Mouse (Mus musculus) retina, embryonic 14.5 days (tissue): Measurements from ENCODE around the gene Mpz.
"Not testable (repeated sequence)": the region's sequence is repeated elsewhere in the genome, so short reads cannot be mapped to it uniquely, and the experiment has no call there.

ENCODE experiments used
- DNase-seq: peaks from one replicate; pipeline ENCODE4 v3.0.0-alpha.2; 2015; ENCODE audit warnings: low spot score

Gene Mpz

DNA sequence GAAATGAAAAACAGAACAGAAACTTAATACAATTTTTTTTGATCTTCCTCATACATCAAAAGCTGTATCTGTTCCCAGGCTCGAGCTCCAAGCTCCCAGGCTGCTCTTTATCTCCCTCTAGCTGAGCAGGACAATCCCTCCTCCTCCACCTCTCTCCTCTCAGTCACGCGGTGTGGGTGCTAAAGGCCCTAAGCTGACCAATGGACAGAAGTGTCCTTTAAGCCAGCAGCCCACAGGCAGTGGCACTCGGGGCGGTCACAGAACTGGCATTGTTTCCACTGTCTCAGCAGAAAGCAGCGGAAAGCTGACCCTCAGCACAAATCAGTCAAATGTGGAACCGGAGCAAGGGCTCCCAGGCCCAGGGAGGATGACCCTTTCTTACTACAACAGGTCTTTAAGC, 21.3 kb upstream of the Mpz start:
- DNase-seq, result no peak

DNA sequence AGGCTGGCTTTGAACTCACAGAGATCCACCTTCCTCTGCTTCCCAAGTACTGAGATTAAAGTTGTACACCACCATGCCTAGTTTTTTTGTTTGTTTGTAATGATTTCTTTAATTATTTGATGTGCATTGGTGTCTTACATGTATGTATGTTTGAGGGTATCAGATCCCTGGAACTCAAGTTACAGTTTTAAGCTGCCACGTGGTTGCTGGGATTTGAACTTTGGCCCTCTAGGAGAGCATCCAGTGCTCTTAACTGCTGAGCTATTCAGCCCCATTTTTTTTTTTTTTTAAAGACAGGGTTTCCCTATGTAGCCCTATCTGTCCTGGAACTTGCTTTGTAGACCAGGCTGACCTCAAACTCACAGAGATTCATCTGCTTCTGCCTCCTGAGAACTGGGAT, 19.5 kb upstream of the Mpz start:
- no peak for DNase-seq

DNA sequence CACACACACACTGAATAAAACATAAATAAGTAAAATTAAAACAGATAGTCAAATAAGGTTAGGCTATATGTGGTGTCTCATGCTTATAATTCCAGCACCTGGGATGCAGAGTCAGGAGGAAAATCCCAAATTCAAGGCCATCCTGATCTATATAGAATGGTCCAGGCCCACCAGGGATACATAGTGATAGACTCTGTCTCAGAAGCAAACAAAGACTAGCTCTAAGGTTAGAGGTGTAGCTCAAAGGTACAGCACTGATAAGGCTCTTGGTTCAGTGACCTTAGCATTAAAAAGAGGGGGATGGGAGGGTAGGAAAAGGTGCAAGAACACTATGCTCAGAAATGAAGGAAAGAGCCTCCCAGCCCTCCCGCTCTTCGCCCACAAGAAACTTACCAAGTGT, 14.9 kb upstream of the Mpz start:
- DNase-seq, result no peak

DNA sequence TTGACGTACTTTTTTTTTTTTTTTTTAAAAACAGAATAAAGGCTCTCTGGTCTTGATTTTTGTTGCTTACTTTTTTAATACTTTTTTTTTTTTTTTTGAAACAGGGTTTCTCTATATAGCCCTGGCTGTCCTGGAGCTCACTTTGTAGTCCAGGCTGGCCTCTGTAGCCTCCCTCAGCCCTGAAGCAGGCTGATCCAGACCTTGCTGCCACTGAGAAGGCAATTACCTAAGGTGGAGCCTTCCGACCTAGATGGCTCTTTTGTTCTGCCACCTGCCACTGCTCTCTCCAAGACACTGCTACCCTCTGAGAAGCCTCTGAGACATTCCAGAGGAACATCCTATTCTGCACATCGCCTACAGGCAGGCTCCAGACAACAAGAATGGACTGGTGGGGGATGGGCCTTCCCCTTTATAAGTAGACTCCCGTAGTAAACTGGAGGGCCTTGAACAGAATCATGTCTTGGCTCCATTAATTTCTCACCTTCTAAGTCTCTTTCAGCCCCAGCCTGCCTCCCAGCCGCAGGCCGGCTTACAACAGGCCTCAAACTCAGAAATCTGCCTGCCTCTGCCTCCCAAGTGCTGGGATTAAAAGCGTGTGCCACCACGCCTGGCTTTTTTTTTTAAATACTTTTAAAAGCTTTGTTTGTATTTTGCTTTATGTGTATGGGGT, 12.9 kb upstream of the Mpz start:
- not testable (repeated sequence) for DNase-seq

DNA sequence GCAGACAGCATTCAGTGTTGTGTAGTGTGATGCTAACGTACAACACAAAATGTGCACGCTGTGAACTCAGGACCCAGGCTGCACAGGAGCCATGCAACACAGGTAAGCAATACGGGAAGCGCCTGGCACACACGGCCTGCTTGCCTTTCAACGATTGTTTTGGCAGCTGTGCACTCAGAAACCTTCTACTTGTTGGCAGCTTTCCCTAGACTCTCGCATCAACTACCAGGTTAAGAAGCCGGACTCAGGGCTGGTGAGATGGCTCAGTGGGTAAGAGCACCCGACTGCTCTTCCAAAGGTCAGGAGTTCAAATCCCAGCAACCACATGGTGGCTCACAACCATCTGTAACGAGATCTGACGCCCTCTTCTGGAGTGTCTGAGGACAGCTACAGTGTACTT, 7.5 kb upstream of the Mpz start:
- not testable (repeated sequence) for DNase-seq

DNA sequence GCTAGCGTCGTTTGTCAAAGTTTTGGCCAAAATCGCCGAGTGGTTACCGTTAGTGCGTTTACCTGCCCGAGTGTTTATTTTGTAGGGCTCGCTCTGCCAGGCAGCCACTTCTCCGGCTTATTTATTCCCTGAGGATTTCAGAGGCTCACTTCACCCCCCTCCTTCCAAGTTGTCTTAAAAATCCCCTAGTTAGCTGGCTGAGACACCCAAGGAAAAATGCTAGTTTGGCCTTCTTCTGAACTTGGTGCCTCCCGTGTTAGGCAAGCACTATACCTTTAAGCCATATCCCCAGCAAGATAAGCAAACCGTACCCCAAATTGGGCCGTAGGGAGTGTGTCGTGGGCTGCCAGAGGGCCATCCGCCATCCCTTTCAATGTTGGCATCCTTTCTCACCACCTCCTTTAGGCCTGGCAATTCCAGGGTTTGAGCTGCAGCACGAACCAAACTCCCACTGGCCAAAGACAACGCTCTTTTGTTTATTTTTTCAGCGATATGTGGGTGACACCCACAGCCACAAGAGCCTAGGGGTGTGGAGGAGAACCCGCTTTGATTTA, 404 bp downstream of the Mpz start:
- no peak for DNase-seq

DNA sequence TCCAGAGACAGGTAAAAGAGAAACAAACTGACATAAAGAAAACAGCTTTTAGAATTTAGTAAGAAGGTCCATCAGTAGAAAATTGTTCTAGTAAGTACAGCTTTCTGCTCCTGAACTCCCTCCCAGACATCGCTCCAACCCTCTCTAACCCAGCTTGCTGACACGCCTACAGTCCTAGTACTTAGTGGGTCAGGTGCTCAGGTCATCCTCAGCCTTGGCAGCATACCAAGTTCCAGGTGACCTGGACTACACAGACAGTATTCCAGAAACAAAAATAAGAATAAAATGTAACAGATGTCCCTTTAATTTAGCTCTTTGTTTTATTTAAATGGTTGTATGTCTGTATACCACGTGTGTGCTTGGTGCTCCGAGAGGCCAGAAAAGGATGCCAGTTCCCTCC, 1.5 kb downstream of the Mpz start:
- DNase-seq, result no peak

DNA sequence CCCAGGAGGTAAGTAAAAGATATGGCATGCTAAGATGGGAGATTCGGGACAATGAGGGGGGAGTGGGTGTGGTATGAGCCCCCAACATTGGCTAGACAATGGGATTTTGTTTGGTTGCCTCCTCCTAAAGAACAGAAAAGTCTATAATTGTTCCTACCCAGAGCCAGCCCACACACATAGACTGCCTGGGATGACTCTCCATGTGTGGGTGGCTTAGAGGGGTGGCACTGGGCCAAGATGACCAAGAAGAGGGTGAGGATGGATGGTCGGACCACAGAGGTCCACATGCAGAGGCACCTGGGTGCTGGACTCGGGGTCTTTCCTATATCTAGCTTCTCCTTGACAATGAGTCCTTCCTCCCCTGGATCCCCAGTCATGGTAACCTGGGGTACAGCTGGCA, 6.1 kb downstream of the Mpz start:
- no peak for DNase-seq

DNA sequence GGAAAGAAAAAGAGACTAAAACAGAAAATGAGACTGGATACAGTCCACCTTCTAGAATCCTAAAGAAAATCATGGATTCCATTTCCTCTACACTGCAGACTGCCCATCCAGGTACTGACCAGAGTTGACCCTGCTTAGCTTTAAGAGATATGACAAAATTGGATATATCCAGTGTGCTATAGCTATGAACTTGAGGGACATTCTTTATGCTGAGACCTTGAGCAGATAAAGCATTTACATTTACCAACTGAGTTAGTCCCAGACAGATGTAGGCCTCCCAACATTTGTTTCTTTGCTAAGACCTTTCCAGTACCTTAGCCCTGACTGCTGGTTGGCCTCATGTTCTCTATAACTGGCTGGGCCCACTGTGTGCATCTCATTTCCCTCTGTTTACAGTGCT, 7.5 kb downstream of the Mpz start:
- DNase-seq, result no peak

DNA sequence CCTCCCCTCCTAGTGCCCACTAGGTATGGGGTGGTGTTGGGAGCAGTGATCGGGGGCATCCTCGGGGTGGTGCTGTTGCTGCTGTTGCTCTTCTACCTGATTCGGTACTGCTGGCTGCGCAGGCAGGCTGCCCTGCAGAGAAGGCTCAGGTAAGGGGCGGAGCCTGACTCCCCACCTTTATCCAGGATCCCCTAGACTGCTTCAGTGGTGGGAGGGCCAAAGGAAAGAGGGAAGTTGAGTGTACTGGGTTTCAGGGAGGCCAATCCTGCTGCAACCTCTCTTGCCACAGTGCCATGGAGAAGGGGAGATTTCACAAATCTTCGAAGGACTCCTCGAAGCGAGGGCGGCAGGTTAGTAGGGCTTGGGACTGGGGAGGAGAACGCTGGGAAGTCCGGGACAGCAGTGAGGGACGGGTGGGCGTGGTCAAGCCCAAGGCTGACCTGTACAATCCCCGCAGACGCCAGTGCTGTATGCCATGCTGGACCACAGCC, 9.0 kb downstream of the Mpz start:
- peak; percentile 18 for DNase-seq

DNA sequence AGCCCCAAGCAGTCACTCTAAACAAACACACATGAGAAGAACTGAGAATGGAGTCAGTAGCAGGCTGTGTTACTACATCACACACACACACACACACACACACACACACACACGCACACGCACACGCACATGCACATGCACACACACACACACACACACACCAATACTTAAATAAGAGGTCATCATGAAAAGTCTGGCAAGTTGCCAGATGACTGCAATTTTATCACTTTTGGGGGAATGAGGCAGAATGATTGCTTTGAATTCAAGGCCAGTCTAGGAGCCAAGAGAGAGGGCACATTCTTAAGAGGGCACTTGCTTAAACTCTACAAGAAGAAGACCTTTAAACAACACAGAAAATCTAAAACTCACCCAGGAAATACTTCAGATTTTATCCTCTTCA, 12.0 kb downstream of the Mpz start:
- no peak for DNase-seq

DNA sequence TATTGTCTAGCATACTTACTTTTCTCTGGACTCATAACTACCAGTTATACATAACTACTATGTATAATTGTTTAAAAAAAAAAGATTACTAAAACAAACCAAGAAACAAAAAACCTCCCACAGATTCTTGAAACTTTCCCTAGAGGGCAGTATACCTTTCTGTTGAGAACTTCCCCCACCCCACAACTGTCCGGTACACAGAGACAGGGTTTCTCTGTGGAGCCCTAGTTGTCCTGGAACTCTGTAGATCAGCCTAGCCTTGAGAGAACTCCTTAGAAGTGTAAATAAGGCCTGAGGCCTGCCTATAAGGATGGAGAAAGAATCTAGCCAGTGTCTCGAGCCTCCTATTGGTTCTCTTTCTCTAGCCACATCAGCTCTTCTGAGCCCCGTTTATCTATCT, 13.7 kb downstream of the Mpz start:
- DNase-seq, result peak; percentile 45

DNA sequence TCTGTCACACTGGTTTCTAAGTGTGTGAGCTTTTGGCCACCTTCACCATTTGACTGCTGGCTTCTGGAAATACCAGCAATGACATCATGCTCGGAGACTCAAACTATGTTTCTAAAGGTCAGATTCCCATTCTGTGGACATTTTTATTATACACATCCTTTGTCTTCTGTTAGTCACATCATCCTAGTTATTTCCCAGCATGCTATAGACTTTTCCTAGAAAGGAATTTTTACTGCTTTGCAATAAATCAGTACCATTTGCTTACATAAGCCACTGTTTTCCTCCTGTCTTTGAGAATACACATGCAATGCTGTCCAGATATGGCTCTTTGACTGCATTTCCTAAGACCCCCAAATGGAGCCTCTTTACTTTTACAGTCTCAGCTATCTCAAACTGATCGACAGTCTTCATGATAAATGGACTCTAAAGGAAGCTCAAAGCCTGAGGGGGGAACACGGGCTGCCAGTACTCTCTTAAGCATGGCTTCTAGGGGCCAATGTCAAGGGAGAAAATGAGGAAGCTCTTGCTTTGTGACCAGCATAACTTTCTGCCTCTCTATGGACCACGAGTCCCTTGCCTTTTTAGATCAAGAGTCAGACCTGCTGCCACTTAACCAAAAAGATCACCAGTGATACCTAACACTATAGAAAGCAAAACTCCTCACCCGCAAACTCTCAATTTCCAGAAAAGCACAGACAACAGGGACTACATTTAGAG, 15.3 kb downstream of the Mpz start:
- no peak for DNase-seq

DNA sequence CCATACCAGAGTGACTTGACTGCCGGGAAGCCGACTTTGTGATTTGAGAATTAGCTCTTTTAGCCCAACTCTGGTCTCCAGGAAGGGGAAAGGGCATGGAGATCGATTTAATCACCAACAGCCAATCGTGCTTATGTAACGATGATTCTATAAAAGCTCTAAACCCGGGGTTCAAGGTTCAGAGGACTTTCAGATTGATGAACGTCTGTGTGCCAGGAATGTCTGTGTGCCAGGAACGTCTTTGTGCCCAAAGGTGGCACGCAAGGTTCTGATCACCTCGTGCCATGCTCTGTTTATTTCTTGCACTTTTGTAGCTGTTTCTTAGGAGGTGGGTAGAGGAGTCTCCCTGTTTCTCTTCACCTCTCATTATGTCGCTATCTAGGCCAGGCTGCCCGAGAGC, 18.4 kb downstream of the Mpz start:
- DNase-seq, result no peak

DNA sequence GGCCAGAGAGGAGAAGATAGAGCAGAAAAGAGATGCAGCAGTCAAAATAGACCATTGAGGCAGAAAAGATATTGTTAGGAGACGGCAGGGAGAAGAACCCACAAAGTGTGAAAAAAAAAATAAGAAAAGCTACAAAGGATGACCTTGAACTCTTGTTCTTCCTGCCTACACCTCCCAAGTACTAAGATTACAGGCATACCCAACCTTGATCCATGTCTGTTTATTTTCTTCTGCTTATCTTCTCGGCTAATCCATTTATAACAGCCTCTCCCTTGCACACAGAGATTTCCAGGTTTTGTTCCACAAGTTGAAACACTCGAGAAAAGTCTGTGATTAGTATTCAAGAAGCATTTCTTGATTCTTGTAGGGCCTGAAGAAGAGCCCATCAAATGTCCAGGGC, 19.4 kb downstream of the Mpz start:
- no peak for DNase-seq

DNA sequence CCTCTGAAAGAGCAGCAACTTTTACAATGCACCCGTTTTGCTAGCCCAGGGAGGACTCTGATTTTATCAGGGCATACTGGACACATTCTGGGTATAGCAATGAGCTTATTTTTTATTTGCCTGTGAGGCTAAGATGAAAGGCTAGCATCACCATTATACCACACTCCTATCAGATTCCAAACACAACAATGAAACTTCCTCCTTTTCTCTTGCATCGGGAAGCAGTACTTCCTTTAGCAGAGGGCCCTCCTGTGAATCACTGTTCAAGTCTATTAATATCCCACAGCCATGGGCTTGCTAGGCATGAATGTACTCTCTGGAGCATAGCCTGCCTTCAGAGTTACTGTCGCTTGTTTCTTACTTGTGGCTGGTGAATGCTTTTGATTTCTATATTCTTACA, 20.6 kb downstream of the Mpz start:
- DNase-seq, result no peak

DNA sequence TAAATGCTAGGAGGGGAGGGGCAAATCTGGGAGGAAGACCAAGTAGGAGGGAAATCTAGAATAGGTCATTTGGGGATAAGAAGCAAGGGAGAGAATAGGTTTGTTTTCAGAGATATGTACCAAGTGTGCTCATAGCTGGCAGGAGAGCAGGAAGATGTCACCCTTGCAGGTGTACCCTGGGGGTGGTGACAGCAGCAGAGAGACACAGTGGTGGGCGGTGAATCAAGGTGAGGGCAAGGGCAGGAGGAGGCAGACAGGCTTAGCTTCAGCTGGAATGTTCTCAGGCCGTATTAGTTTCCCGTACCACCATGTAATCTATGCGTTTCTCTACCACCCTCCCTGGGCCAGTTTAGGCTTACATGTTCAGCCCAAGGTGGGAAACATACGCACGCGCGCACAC, 22.3 kb downstream of the Mpz start:
- DNase-seq, result no peak

DNA sequence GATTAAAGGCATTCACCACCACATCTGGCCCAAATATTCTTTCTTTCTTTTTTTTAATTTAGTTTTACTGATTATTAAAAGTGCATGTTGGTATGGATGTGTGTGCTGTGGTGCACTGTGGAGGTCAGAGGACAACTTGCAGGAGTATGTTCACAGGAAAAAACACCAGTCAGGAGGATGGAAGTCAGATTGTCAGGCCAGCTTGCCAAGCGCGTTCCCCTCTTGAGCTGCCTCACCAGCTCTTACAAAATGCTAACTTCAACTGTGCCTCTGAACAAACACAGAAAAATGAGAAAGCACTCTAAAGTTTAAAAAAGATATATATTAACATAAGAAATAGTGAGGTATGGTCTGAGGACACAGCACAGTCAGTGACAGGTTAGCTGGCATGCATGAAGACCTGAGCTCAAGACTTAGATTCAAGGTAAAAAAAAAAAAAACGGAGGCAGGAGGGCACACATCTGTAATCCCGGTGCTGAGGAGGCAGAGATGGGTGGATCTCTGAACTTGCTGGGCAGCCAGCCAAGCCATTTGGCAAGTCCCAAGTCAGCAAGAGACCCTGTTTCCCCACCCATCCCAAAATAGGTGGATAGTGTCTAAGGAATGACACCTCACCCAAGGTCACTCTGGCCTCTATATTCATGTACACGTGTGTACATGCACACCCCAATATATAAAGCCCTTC, 29.1 kb downstream of the Mpz start:
- DNase-seq, result no peak

DNA sequence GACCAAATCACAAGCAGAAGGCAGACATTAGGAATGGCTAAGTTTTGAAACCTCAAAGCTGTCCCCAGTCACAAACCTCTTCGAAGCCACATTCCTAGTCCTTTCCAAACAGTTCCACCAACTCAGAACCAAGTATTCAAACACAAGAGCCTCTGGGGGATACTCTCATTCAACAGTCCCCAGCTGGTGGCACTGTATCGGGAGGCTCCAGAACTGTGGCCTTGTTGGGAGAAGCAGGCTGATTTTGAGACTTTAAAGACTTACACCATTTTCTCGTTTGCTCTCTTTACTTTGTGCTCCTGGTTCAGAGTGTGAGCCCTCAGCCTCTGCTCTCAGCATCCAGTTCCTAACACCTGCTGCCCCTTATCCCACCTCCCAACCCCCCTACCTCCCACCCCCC, 32.5 kb downstream of the Mpz start:
- DNase-seq, result no peak

DNA sequence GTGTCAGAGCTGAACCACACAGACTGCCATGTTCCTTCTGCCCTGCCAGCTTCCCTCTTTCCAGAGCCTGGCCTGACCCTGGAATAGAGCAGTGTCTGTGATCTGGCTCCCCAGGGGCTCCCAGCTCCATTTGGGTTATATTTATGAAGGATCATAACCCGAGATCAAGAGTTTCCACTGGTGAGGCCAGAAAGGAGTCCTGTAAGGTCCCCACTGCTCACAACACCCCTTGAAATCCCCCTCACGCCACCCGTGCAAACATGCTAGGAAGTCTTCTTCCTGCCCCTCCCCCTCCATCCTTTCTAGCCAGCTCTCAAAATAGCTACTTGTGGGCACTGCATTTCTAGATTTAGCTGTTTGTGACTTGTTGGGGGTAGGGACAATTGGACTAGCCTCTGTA, 33.1 kb downstream of the Mpz start:
- DNase-seq, result no peak

DNA sequence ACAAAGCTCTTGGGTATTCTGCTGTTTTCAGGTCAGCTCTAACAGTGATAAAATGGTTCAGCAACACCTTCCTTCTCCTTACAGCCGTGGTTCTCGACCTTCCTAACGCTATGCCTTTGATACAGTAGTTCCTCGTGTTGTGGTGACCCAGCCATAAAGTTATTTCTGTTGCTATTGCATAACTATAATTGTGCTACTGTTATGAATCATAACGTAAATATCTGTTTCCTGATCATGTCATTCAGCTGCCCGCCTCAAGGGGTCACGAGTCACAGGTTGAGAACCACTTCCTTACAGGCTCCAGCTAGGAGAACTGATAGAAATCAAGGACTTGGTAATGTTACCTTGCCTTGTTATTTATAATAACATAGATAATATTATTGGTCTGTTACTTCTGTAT, 33.8 kb downstream of the Mpz start:
- no peak for DNase-seq

DNA sequence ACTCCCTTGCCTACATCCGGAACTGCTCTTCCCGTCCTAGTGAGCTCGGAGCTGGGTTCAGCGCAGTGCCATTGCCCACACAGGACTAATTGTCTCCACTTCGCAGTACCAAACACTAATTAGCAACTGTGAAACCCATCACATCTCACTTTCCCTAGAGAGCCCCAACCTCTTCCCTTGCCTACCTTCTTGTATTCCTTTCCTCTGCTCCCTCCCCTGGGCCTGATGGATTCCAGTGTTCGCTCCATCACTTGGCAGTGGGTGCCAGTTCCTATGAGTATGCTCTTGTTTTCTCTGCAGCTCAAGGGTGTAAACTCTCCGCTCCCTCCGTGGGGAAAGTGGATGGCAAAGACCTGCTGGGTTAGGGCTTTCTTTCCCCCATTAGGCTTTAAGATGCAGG, 35.1 kb downstream of the Mpz start:
- no peak for DNase-seq
